Mouse (Mus musculus) heart, adult 2 months (tissue): ENCODE data around the gene C1ql3. TPM values are rescaled to one million over a fixed set of nuclear protein-coding genes. Genes with fewer than 3 reads are reported as not detected.

Experiments used
- DNase-seq, 2 experiments: peaks; one replicate each; pipeline ENCODE4 v3.0.0; 2021
- H3K27ac ChIP-seq: fragments of 200-600 bp; 2 replicates; pipeline ENCODE4 v1.8.1; 2022
- H3K27me3 ChIP-seq: fragments of 200-500 bp; 2 replicates; pipeline ENCODE4 v1.6.1; 2012; ENCODE audit warnings: mild to moderate bottlenecking, low read length, inconsistent platforms, mixed read lengths; ENCODE audit not compliant: control insufficient read depth, insufficient read depth
- H3K36me3 ChIP-seq: fragments of 200-500 bp; 2 replicates; pipeline ENCODE4 v1.6.1; 2012; ENCODE audit warnings: low read length, inconsistent platforms; ENCODE audit not compliant: control insufficient read depth, insufficient read depth
- H3K4me1 ChIP-seq: fragments of 200-500 bp; 2 replicates; pipeline ENCODE4 v1.6.1; 2011; ENCODE audit warnings: low read length; ENCODE audit not compliant: control insufficient read depth, insufficient read depth
- H3K4me3 ChIP-seq: fragments of 200-600 bp; 2 replicates; pipeline ENCODE4 v1.8.1; 2022
- H3K79me2 ChIP-seq: fragments of 200-500 bp; replicated peaks from 2 replicates; pipeline ENCODE4 v1.6.1; 2012; ENCODE audit warnings: mild to moderate bottlenecking, inconsistent platforms, low read length, moderate library complexity, mixed read lengths; ENCODE audit not compliant: control insufficient read depth, insufficient read depth
- H3K9ac ChIP-seq: fragments of 200-500 bp; 2 replicates; pipeline ENCODE4 v1.6.1; 2012; ENCODE audit warnings: low read depth, mild to moderate bottlenecking, control low read depth, inconsistent platforms, low read length, mixed read lengths
- CTCF ChIP-seq: fragments of 200-600 bp; IDR thresholded peaks from 2 replicates; pipeline ENCODE4 v1.8.1; 2022; ENCODE audit warnings: antibody characterized with exemption, mild to moderate bottlenecking, moderate library complexity
- EP300 ChIP-seq: fragments of 200-500 bp; IDR thresholded peaks from 2 replicates; pipeline ENCODE4 v1.6.1; 2011; ENCODE audit warnings: low read depth, low read length, control low read depth; ENCODE audit not compliant: insufficient read depth
- POLR2A ChIP-seq: fragments of 200-500 bp; IDR thresholded peaks from 2 replicates; pipeline ENCODE4 v1.6.1; 2011; ENCODE audit warnings: mild to moderate bottlenecking, low read depth, low read length, control low read depth; ENCODE audit not compliant: insufficient read depth
- WGBS: fragments of 180-500 bp; shearing (Covaris S2); methylation state at CpG from one replicate; pipeline ENCODE4 v1.1.7; 2018; 5-methylcytosine and 5-hydroxymethylcytosine counted together
- intact Hi-C: fragments of 180-260 bp; cut with DNase I; formaldehyde crosslinking; loops from one replicate; pipeline ENCODE4 v1.15.1; 2025
- polyA plus RNA-seq: library from polyadenylated mRNA; depleted of rRNA; stranded (reverse); fragments of >200 nt; gene quantifications from 2 replicates; pipeline ENCODE4 v1.2.3, GENCODE M21; 2012; rRNA removed
- total RNA-seq, 2 experiments: library from RNA; stranded (reverse); gene quantifications; 2 replicates each; pipeline ENCODE4 v1.2.3; 2021

The C1ql3 gene
- total and polyA plus RNA-seq, 3 experiments, result not detected

DNA sequence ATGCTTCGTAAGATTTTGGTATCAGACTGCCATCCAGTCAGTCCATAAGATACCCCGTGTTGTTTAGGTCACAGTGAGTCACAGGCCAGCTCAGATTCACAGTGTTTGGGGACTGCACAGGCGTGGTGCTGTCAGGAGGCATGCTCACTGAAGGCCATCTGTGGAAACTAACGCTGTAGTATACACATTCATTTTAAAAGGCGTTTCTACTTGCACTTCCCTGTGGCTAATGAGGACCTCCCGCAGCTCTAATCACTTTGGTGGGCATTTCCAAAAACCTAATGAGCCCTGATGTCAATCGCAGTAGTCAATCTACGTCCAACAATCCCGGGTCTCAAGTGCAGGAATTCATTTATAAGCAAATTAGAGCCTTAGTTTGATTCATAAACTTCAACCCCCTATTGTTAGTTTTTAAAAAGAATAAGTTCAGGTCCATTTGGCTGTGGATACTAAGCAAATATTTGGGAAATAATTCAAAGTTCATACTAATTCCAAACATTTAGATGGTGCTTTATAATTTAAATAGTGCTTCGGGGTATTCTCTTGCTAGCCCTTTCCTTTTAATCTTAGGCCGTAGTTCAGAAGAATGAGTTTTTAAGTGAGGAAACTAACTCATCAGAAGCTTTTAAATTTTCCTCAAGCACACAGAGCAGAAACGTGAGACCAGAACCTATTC, 41.4 kb downstream of the C1ql3 start:
- no peak for DNase-seq
- Histone ChIP-seq H3K4me3 (no peak overlapping the region), H3K27ac (no peak overlapping the region), H3K79me2 (no peaks in the 10 kb centered on the region), H3K4me1 (no peaks in the 10 kb centered on the region), H3K9ac (no peak overlapping the region), H3K27me3 (no peaks in the 10 kb centered on the region), H3K36me3 (no peaks in the 10 kb centered on the region)
- TF ChIP-seq EP300 (no peak), CTCF (no peak)
- 87% methylated on average over 12 of the region's 12 CpGs for WGBS
- intact Hi-C loops, result no loop called here

- H3K4me3 ChIP-seq, result no peak overlapping the region
- H3K9ac ChIP-seq, result no peak overlapping the region
- no peaks in the 10 kb centered on the region for H3K27me3 ChIP-seq
- H3K27ac ChIP-seq, result no peak overlapping the region
- intact Hi-C loops, result no loop called here
- TF ChIP-seq EP300 (no peak), POLR2A (no peak), CTCF (no peak)
- DNase-seq, result no peak
- no peaks in the 10 kb centered on the region for H3K36me3 ChIP-seq
- no peaks in the 10 kb centered on the region for H3K79me2 ChIP-seq
- no peaks in the 10 kb centered on the region for H3K4me1 ChIP-seq
Observed at GRCm38 (mm10) chr2:12956703-12957424, 54.7 kb downstream of the C1ql3 start.

Other genes with a start within 250 kb of the C1ql3 start
- 1 to 10 TPM; 7.0 to 7.5 TPM for gene Pter, start 87.8 kb downstream of the C1ql3 start, total RNA-seq
- gene Pter, start 87.8 kb downstream of the C1ql3 start, polyA plus RNA-seq, result 4.1 and 11.0 TPM in 2 replicates